Mouse (Mus musculus) erythroblast, adult 5-6 weeks (primary cell): ENCODE results near the gene Gm6176. TPM values are rescaled to one million over a fixed set of nuclear protein-coding genes. Genes with fewer than 3 reads are reported as not detected.
"Not testable (repeated sequence)": the region's sequence is repeated elsewhere in the genome, so short reads cannot be mapped to it uniquely, and the experiment has no call there.

Source experiments
- ATAC-seq: replicated peaks from 2 replicates; pipeline ENCODE4 v1.8.0; 2016; ENCODE audit warnings: moderate number of reproducible peaks, mild to moderate bottlenecking, moderate TSS enrichment, inconsistent platforms; ENCODE audit not compliant: poor library complexity, low FRiP score, severe bottlenecking
- total RNA-seq, 2 experiments: library from RNA; stranded (forward) in 1 of 2; stranded (reverse) in 1 of 2; fragments of 150-400 nt in 1 of 2; fragments of 200-764, 138-1000 nt in 1 of 2; gene quantifications; 2 replicates each; pipeline versions ENCODE4 v1.2.3 to v1.2.4; 2015 to 2017; ENCODE audit warnings: low replicate concordance in 2 of 2

Gene Gm6176
- total RNA-seq (2015; ENCODE audit: low replicate concordance) (not detected in 2 replicates), total RNA-seq (2017; ENCODE audit: low replicate concordance) (not detected in 2 replicates)

GRCm38 (mm10) chr7:22056205-22056604 lies at the start of gene Gm6176:
Gene Gm6176, minus strand, starts transcription at chr7:22056305.
- ATAC-seq = not testable (repeated sequence)

GRCm38 (mm10) chr7:22068757-22069156 lies 12.7 kb upstream of the Gm6176 start, which contains the start of gene Vmn1r139:
Gene Vmn1r139, plus strand, starts transcription at chr7:22069057.
- not testable (repeated sequence) for ATAC-seq

- not testable (repeated sequence) for ATAC-seq
Measured at GRCm38 (mm10) chr7:22028797-22029196, 27.3 kb downstream of the Gm6176 start, which contains the start of gene Vmn1r138. Gene Vmn1r138, minus strand, starts transcription at chr7:22028897.

Other genes starting within 250 kb of the Gm6176 start
- gene Vmn1r135, start 224.0 kb downstream of the Gm6176 start, total RNA-seq (2015; ENCODE audit: low replicate concordance) = not detected in 2 replicates
- gene Vmn1r135, start 224.0 kb downstream of the Gm6176 start, total RNA-seq (2017; ENCODE audit: low replicate concordance) = not detected in 2 replicates
- gene Gm5725, start 212.0 kb downstream of the Gm6176 start, total RNA-seq (2015; ENCODE audit: low replicate concordance) = not detected in 2 replicates
- not detected in 2 replicates for gene Gm5725, start 212.0 kb downstream of the Gm6176 start, total RNA-seq (2017; ENCODE audit: low replicate concordance)
- gene Gm5891, start 135.0 kb downstream of the Gm6176 start, total RNA-seq (2015; ENCODE audit: low replicate concordance) = not detected in 2 replicates
- not detected in 2 replicates for gene Gm5891, start 135.0 kb downstream of the Gm6176 start, total RNA-seq (2017; ENCODE audit: low replicate concordance)
- not detected in 2 replicates for gene Vmn1r137, start 61.7 kb downstream of the Gm6176 start, total RNA-seq (2015; ENCODE audit: low replicate concordance)
- gene Vmn1r137, start 61.7 kb downstream of the Gm6176 start, total RNA-seq (2017; ENCODE audit: low replicate concordance) = not detected in 2 replicates
- not detected in 2 replicates for gene Vmn1r138, start 27.4 kb downstream of the Gm6176 start, total RNA-seq (2015; ENCODE audit: low replicate concordance)
- gene Vmn1r138, start 27.4 kb downstream of the Gm6176 start, total RNA-seq (2017; ENCODE audit: low replicate concordance) = not detected in 2 replicates
- gene Vmn1r139, start 12.8 kb upstream of the Gm6176 start, total RNA-seq (2015; ENCODE audit: low replicate concordance) = not detected in 2 replicates
- not detected in 2 replicates for gene Vmn1r139, start 12.8 kb upstream of the Gm6176 start, total RNA-seq (2017; ENCODE audit: low replicate concordance)
- not detected in 2 replicates for gene Gm16451, start 61.9 kb upstream of the Gm6176 start, total RNA-seq (2015; ENCODE audit: low replicate concordance)
- not detected in 2 replicates for gene Gm16451, start 61.9 kb upstream of the Gm6176 start, total RNA-seq (2017; ENCODE audit: low replicate concordance)
- not detected in 2 replicates for gene Gm10666, start 78.4 kb upstream of the Gm6176 start, total RNA-seq (2015; ENCODE audit: low replicate concordance)
- gene Gm10666, start 78.4 kb upstream of the Gm6176 start, total RNA-seq (2017; ENCODE audit: low replicate concordance) = not detected in 2 replicates
- not detected in 2 replicates for gene Vmn1r142, start 107.7 kb upstream of the Gm6176 start, total RNA-seq (2015; ENCODE audit: low replicate concordance)
- gene Vmn1r142, start 107.7 kb upstream of the Gm6176 start, total RNA-seq (2017; ENCODE audit: low replicate concordance) = not detected in 2 replicates
- gene Vmn1r143, start 133.1 kb upstream of the Gm6176 start, total RNA-seq (2015; ENCODE audit: low replicate concordance) = not detected in 2 replicates
- not detected in 2 replicates for gene Vmn1r143, start 133.1 kb upstream of the Gm6176 start, total RNA-seq (2017; ENCODE audit: low replicate concordance)
- not detected in 2 replicates for gene Gm8653, start 145.0 kb upstream of the Gm6176 start, total RNA-seq (2015; ENCODE audit: low replicate concordance)
- gene Gm8653, start 145.0 kb upstream of the Gm6176 start, total RNA-seq (2017; ENCODE audit: low replicate concordance) = not detected in 2 replicates
- gene Gm8453, start 173.2 kb upstream of the Gm6176 start, total RNA-seq (2015; ENCODE audit: low replicate concordance) = not detected in 2 replicates
- not detected in 2 replicates for gene Gm8453, start 173.2 kb upstream of the Gm6176 start, total RNA-seq (2017; ENCODE audit: low replicate concordance)